Mouse (Mus musculus): ENCODE measurements around the gene 4930404N11Rik. TPM values are rescaled to one million over a fixed set of nuclear protein-coding genes. Genes with fewer than 3 reads are reported as not detected.

Gene 4930404N11Rik
- polyA plus RNA-seq, 1 experiment from 2014 or later, result 0.94 TPM

GRCm38 (mm10) chr10:81411471-81412400 lies 46.1 kb upstream of the 4930404N11Rik start:
- Histone ChIP-seq H3K36me3 (replicated peaks; ENCODE audit: insufficient read depth, low read length) (peaks cover 4% of the 10 kb centered on the region; the same call in 1 of the 2 replicates), H3K27ac (ENCODE audit: low read depth) (peak overlapping the region; percentile 70), H3K9ac (replicated peaks) (no peak overlapping the region), H3K4me2 (ENCODE audit: low read depth, low read length) (no peak overlapping the region), H3K27me3 (ENCODE audit: insufficient read depth, low read length) (peaks cover 4% of the 10 kb centered on the region; the same call in 1 of the 2 replicates), H3K9me3 (ENCODE audit: low read length) (no peaks in the 10 kb centered on the region), H3K4me1 (ENCODE audit: insufficient read depth) (peaks cover 83% of the 10 kb centered on the region), H3K4me3 (ENCODE audit: low read depth, low read length) (no peak overlapping the region)
- ATAC-seq, result no peak
- WGBS (ENCODE audit: insufficient replicate concordance), result 66% methylated on average over 18 of the region's 18 CpGs
- TF ChIP-seq CTCF (IDR thresholded peaks at IDR 0.05; ENCODE audit: low read depth) (no peak), EP300 (IDR thresholded peaks at IDR 0.05; ENCODE audit: low read depth) (no peak)
- DNase-seq, result no peak

- peak overlapping the region; percentile 70 for H3K27ac ChIP-seq (ENCODE audit: low read depth)
- no peaks in the 10 kb centered on the region for H3K9me3 ChIP-seq (ENCODE audit: low read length)
- H3K4me2 ChIP-seq (ENCODE audit: low read depth, low read length), result no peak overlapping the region
- no peak overlapping the region for H3K9ac ChIP-seq (replicated peaks)
- 73% methylated on average over 9 of the region's 9 CpGs for WGBS (ENCODE audit: insufficient replicate concordance)
- H3K4me3 ChIP-seq (ENCODE audit: low read depth, low read length), result no peak overlapping the region
- ATAC-seq, result no peak
- peaks cover 78% of the 10 kb centered on the region for H3K4me1 ChIP-seq (ENCODE audit: insufficient read depth)
- no peak for TF ChIP-seq CTCF (IDR thresholded peaks at IDR 0.05; ENCODE audit: low read depth)
- no peak for TF ChIP-seq EP300 (IDR thresholded peaks at IDR 0.05; ENCODE audit: low read depth)
- peaks cover 4% of the 10 kb centered on the region; the same call in 1 of the 2 replicates for H3K36me3 ChIP-seq (replicated peaks; ENCODE audit: insufficient read depth, low read length)
- no peak for DNase-seq
- peaks cover 4% of the 10 kb centered on the region; the same call in 1 of the 2 replicates for H3K27me3 ChIP-seq (ENCODE audit: insufficient read depth, low read length)
Measured at GRCm38 (mm10) chr10:81410981-81411380, 45.4 kb upstream of the 4930404N11Rik start.

- WGBS (ENCODE audit: insufficient replicate concordance), result 25% methylated on average over 4 of the region's 4 CpGs
- peaks cover 78% of the 10 kb centered on the region for H3K4me1 ChIP-seq (ENCODE audit: insufficient read depth)
Measured at GRCm38 (mm10) chr10:81410350-81410749, 44.7 kb upstream of the 4930404N11Rik start.

GRCm38 (mm10) chr10:81409330-81409729 lies 43.7 kb upstream of the 4930404N11Rik start:
- Histone ChIP-seq H3K27me3 (ENCODE audit: insufficient read depth, low read length) (peaks cover 4% of the 10 kb centered on the region; the same call in 1 of the 2 replicates), H3K9me3 (ENCODE audit: low read length) (no peaks in the 10 kb centered on the region), H3K4me1 (ENCODE audit: insufficient read depth) (peaks cover 68% of the 10 kb centered on the region), H3K36me3 (replicated peaks; ENCODE audit: insufficient read depth, low read length) (peaks cover 10% of the 10 kb centered on the region; the same call in 1 of the 2 replicates), H3K4me3 (ENCODE audit: low read depth, low read length) (no peak overlapping the region), H3K4me2 (ENCODE audit: low read depth, low read length) (no peak overlapping the region), H3K27ac (ENCODE audit: low read depth) (peak overlapping the region; percentile 64), H3K9ac (replicated peaks) (0 out of 2 replicates have a peak overlapping the region, but pooled peaks have one; percentile 1)
- ATAC-seq (no peak), DNase-seq (no peak)
- 18% methylated on average over 8 of the region's 8 CpGs for WGBS (ENCODE audit: insufficient replicate concordance)
- TF ChIP-seq CTCF (IDR thresholded peaks at IDR 0.05; ENCODE audit: low read depth) (no peak), EP300 (IDR thresholded peaks at IDR 0.05; ENCODE audit: low read depth) (no peak)

More at GRCm38 (mm10) chr10:81410350-81410749, 44.7 kb upstream of the 4930404N11Rik start:
- TF ChIP-seq EP300 (IDR thresholded peaks at IDR 0.05; ENCODE audit: low read depth), result no peak
- no peak for TF ChIP-seq CTCF (IDR thresholded peaks at IDR 0.05; ENCODE audit: low read depth)
- H3K4me2 ChIP-seq (ENCODE audit: low read depth, low read length), result no peak overlapping the region
- H3K36me3 ChIP-seq (replicated peaks; ENCODE audit: insufficient read depth, low read length), result peaks cover 6% of the 10 kb centered on the region; the same call in 1 of the 2 replicates
- H3K9ac ChIP-seq (replicated peaks), result no peak overlapping the region
- no peaks in the 10 kb centered on the region for H3K9me3 ChIP-seq (ENCODE audit: low read length)
- no peak overlapping the region for H3K4me3 ChIP-seq (ENCODE audit: low read depth, low read length)
- peaks cover 4% of the 10 kb centered on the region; the same call in 1 of the 2 replicates for H3K27me3 ChIP-seq (ENCODE audit: insufficient read depth, low read length)
- no peak for DNase-seq
- H3K27ac ChIP-seq (ENCODE audit: low read depth), result peak overlapping the region; percentile 64; the same call in 1 of the 2 replicates
- ATAC-seq, result no peak

- 8% methylated on average over 9 of the region's 9 CpGs for WGBS (ENCODE audit: insufficient replicate concordance)
- TF ChIP-seq CTCF (IDR thresholded peaks at IDR 0.05; ENCODE audit: low read depth) (peak; percentile 98), EP300 (IDR thresholded peaks at IDR 0.05; ENCODE audit: low read depth) (peak; percentile 20; the same call in 1 of the 2 replicates)
- Histone ChIP-seq H3K9me3 (ENCODE audit: low read length) (no peaks in the 10 kb centered on the region), H3K36me3 (replicated peaks; ENCODE audit: insufficient read depth, low read length) (peaks cover 13% of the 10 kb centered on the region; the same call in 1 of the 2 replicates), H3K4me1 (ENCODE audit: insufficient read depth) (peaks cover 67% of the 10 kb centered on the region), H3K27ac (ENCODE audit: low read depth) (peak overlapping the region; percentile 64), H3K4me3 (ENCODE audit: low read depth, low read length) (no peak overlapping the region), H3K27me3 (ENCODE audit: insufficient read depth, low read length) (peaks cover 4% of the 10 kb centered on the region; the same call in 1 of the 2 replicates), H3K9ac (replicated peaks) (no peak overlapping the region), H3K4me2 (ENCODE audit: low read depth, low read length) (peak overlapping the region; percentile 45; the same call in 1 of the 2 replicates)
- ATAC-seq (peak; percentile 76), DNase-seq (peak; percentile 92)
Measured at GRCm38 (mm10) chr10:81408871-81409291, 43.3 kb upstream of the 4930404N11Rik start.

- Histone ChIP-seq H3K9ac (replicated peaks) (no peak overlapping the region; the same call in 1 of the 2 replicates), H3K4me1 (ENCODE audit: insufficient read depth) (peaks cover 62% of the 10 kb centered on the region), H3K4me2 (ENCODE audit: low read depth, low read length) (peak overlapping the region; percentile 45), H3K27me3 (ENCODE audit: insufficient read depth, low read length) (peaks cover 4% of the 10 kb centered on the region; the same call in 1 of the 2 replicates), H3K9me3 (ENCODE audit: low read length) (no peaks in the 10 kb centered on the region), H3K36me3 (replicated peaks; ENCODE audit: insufficient read depth, low read length) (peaks cover 13% of the 10 kb centered on the region; the same call in 1 of the 2 replicates), H3K4me3 (ENCODE audit: low read depth, low read length) (no peak overlapping the region), H3K27ac (ENCODE audit: low read depth) (peak overlapping the region; percentile 64)
- peak; percentile 0; the same call in 1 of the 2 replicates for ATAC-seq
- 39% methylated on average over 13 of the region's 13 CpGs for WGBS (ENCODE audit: insufficient replicate concordance)
- DNase-seq, result no peak
- TF ChIP-seq CTCF (IDR thresholded peaks at IDR 0.05; ENCODE audit: low read depth) (no peak), EP300 (IDR thresholded peaks at IDR 0.05; ENCODE audit: low read depth) (no peak)
Measured at GRCm38 (mm10) chr10:81408424-81408729, 42.8 kb upstream of the 4930404N11Rik start.
